Mouse (Mus musculus) limb, embryonic 11.5 days (tissue): ENCODE data around the gene Muc3. TPM values are rescaled to one million over a fixed set of nuclear protein-coding genes. Genes with fewer than 3 reads are reported as not detected.

Experiments
- polyA plus RNA-seq: library from polyadenylated mRNA; unstranded; fragments of >200 nt; fragmentation: Nextera tagmentation; extraction: Ambion mirVana; gene quantifications from 2 replicates; pipeline ENCODE4 v1.2.1, GENCODE M21; 2014

The Muc3 gene
- polyA plus RNA-seq, 1 experiment from 2014 or later = not detected

Other genes starting within 250 kb of the Muc3 start
- 80.6 and 80.7 TPM in 2 replicates for gene Ift22, start 241.2 kb downstream of the Muc3 start, polyA plus RNA-seq
- gene Fis1, start 196.0 kb downstream of the Muc3 start, polyA plus RNA-seq = 283 and 299 TPM in 2 replicates
- 0.08 TPM in 1 of 2 replicates, not detected in the other for gene Cldn15, start 182.7 kb downstream of the Muc3 start, polyA plus RNA-seq
- 26.4 and 32.6 TPM in 2 replicates for gene Plod3, start 162.3 kb downstream of the Muc3 start, polyA plus RNA-seq
- gene Znhit1, start 161.3 kb downstream of the Muc3 start, polyA plus RNA-seq = 104 and 114 TPM in 2 replicates
- not detected in 2 replicates for gene Vgf, start 122.9 kb downstream of the Muc3 start, polyA plus RNA-seq
- gene Ap1s1, start 103.2 kb downstream of the Muc3 start, polyA plus RNA-seq = 135 and 145 TPM in 2 replicates
- gene Serpine1, start 77.1 kb downstream of the Muc3 start, polyA plus RNA-seq = 0.16 and 0.52 TPM in 2 replicates
- gene Trim56, start 33.1 kb downstream of the Muc3 start, polyA plus RNA-seq = 8.2 and 9.1 TPM in 2 replicates
- not detected in 2 replicates for gene Muc3a, start 63.1 kb upstream of the Muc3 start, polyA plus RNA-seq
- 1.3 and 1.7 TPM in 2 replicates for gene Ache, start 138.2 kb upstream of the Muc3 start, polyA plus RNA-seq
- 7.4 and 7.6 TPM in 2 replicates for gene Ufsp1, start 145.3 kb upstream of the Muc3 start, polyA plus RNA-seq
- gene Srrt, start 158.4 kb upstream of the Muc3 start, polyA plus RNA-seq = 175 and 177 TPM in 2 replicates
- 56.5 and 57.2 TPM in 2 replicates for gene Trip6, start 165.1 kb upstream of the Muc3 start, polyA plus RNA-seq
- gene Slc12a9, start 184.3 kb upstream of the Muc3 start, polyA plus RNA-seq = 4.7 and 6.4 TPM in 2 replicates
- gene Ephb4, start 200.8 kb upstream of the Muc3 start, polyA plus RNA-seq = 71.2 and 76.7 TPM in 2 replicates